Mouse (Mus musculus) ovary, postnatal 36 days (tissue): ENCODE data around the gene Foxf1.
A peak's percentile ranks its signal among the peaks of the same experiment; 100 is the strongest.

Experiments
- DNase-seq: peaks from one replicate; pipeline ENCODE4 v3.0.0; 2022; ENCODE audit warnings: low spot score, mixed read lengths

Gene Foxf1

DNA sequence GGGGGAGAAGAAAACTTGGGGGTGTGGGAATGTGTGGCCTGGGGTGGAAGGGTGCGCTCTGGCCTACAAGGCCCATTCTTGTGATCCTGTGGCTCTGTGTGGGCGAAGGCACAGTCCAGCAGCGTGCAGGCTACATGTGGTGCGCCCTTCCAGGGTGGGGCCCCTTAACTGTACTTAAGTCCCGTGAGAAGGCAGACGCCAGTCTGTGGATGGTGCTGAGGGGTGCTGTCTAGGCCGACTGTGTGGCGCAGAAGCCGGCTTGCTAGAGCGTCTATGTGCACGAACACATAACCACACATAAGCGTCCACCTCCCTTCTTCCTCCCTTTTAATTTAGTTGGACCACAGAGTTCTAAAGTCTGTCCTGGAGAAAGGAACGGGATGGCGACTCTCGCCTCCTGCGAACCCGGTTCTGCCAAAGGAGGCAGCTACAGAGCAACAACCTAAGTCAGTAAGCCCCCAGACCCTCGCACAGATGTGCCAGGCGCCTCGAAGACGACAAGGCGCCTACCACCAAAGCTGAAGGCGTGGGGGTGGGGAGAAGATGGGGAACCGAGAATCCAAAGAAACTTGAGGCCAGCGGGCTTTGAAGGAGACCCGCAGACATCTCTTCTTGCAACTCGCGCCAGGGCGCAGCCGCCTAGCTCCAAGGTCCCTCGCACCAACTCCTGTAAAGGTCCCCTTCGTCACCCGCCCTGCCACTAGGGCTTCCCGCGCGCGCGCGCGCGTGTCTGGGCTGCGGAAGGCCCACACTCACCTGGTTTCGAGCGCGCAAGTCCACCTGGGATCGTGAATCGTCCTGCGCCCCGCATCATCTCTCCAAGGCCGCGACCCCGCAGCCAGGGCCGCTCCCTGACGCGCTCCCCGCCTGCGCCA lies 1.7 kb upstream of the Foxf1 start:
- no peak for DNase-seq

- DNase-seq: peak; percentile 76
These were observed 872 bp upstream of the Foxf1 start for GRCm38 (mm10) chr8:121083093-121083935.

GRCm38 (mm10) chr8:121083936-121084209 lies 313 bp upstream of the Foxf1 start:
- DNase-seq: no peak

GRCm38 (mm10) chr8:121085011-121085410 lies 825 bp downstream of the Foxf1 start:
- no peak for DNase-seq

DNA sequence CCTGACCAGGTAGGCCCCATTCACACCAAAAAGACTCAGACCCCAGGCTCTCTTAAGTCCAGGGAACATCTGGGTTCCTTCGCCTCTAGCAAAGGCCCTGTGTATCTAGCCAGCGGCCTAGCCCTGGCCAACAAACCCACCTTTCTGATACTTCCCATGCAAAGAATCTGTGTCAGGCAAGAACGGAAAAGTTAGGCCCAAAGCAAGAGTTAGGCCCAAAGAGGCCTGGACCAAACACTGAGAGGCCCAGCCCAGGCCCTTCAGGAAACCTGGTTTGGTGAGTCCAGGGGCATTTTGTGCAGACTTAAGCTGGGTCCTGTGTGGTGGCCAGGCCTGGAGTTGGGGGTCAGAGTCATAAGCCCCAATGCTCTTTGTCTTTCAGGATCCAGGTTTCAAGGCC lies 1.4 kb downstream of the Foxf1 start:
- no peak for DNase-seq

- no peak for DNase-seq
These were observed 2.1 kb downstream of the Foxf1 start for GRCm38 (mm10) chr8:121086004-121086900.

- DNase-seq: no peak
These were observed 4.1 kb downstream of the Foxf1 start for GRCm38 (mm10) chr8:121088281-121088680.

DNA sequence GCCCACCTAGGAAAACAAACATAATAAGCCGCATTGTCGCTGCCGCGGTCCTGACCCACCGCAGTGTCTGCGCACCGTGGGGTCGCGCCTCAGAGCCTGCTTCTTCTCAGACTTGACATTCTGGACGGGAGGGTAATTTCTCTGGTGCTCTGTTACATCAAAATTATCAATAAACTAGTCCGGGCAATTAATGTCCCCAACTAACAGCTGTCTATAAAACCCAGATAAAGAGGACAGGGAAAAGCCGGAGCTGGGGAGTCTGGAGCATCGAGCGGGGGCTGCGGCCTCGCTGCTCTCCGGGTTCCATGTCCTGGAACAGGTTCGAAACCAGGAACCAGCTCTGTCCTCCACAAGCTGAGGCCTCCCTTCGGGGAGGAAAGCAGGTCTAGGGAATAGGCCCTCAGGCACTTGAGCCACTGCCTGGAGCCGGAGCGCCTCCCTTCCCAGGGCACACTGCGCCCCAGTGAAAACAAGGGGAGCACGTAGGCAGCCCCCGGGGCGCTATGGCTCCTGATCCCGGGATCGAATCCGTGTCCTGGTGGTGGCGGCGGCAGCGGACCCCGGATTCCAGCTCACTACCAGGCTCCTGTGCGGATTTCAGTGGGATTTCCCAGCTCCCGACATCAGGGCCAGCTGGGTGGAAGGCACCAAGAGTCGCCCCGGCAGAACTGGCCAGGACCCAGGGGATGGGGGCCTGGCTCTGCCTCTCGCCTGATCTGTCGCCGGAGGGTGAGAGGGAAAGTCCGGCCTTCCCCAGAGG lies 4.9 kb downstream of the Foxf1 start:
- no peak for DNase-seq

GRCm38 (mm10) chr8:121089631-121090380 lies 5.6 kb downstream of the Foxf1 start:
- DNase-seq: no peak

GRCm38 (mm10) chr8:121090716-121091115 lies 6.5 kb downstream of the Foxf1 start:
- no peak for DNase-seq

GRCm38 (mm10) chr8:121092141-121092540 lies 8.0 kb downstream of the Foxf1 start:
- DNase-seq: no peak

DNA sequence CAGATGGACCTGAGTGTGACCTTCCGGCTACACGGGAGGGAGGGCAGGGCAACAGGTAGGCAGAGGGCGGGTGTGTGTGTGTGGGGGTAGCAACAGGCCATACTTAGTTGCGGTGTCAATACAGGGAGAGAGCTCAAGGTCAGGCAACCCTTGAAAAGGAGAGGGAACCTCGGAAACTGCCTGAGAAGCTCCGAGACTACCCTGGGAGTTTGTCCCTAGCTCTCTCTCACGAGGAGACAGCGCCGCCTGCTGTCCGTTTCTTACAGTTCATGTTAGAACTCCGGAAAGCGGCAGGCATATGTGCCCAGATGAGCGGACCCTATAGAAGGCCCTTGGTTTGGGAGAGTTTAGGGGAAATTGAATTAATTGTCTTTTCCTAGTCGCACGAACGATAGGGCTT lies 8.4 kb downstream of the Foxf1 start:
- DNase-seq: peak; percentile 79

DNA sequence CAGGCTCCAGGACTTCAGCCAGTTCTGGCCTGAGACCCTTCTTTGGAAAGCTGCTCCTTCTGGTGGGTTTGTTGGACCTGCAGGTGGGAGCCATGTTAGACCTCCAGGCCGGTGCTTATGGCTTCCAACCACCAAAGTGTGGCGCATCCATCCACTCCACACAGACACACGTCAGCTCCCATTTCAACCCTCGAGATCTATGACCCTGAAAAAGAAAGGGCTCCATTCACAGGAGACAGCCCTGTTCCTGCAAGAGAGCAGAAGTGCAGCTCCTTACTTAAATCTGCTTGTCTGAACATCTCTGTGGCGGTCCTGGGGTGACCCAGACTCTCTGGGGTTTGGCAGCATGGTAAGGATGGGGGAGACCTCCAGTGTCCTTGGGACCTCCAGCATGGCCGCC lies 9.3 kb downstream of the Foxf1 start:
- DNase-seq: no peak

- DNase-seq: peak; percentile 67
These were observed 20.0 kb downstream of the Foxf1 start for GRCm38 (mm10) chr8:121104049-121104818.

DNA sequence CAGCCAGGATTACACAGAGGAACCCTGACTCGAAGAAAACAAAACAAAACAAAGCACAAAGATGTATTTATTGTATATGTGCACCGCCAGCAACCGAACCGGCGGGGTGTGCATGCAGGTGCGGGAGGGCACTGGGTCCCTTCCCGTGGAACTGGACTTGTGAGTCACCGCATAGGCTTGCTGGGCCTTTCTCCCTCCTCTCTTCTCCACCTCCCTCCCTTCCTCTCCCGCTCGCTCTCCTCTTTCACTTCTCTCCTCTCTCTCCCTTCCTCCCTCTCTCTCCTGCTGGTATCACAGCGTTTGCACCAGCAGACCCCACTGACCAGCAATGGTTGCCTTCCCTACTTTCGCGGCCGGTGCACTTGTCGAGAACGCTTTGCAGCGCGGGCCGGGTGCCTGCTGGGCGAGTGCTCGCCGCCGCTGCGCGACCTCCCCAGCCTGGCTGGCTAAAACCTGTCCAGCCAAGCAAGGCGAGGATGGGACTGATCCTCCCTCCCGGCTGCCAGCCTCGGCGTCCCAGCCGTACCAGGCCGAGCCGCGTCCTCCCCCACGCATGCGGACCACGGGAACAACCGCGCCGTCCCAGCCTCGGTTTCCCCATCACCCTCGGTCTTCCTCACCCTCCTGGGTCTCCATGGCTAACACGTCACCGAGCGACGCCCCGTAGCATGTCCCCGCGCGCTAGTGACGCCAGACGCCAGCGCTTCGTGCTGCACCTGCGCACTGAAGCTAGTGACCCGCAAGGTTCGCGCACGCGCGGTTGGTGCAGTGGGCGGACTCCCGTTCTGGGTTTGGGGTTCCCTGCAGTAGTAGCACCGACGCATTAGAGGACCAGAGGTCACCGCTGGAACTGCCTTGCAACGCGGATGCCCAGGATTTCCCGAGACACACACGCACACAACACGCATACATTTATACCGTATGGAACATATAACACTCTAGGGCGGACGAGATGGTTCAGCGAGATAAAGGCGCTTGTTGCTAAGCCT lies 23.8 kb downstream of the Foxf1 start, which contains the start of gene Mthfsd:
Gene Mthfsd (minus strand): TSS at position 725 of the 989 bp plus-strand sequence.
- DNase-seq: peak; percentile 99

- DNase-seq: no peak
These were observed 24.5 kb downstream of the Foxf1 start for GRCm38 (mm10) chr8:121108657-121109056.

DNA sequence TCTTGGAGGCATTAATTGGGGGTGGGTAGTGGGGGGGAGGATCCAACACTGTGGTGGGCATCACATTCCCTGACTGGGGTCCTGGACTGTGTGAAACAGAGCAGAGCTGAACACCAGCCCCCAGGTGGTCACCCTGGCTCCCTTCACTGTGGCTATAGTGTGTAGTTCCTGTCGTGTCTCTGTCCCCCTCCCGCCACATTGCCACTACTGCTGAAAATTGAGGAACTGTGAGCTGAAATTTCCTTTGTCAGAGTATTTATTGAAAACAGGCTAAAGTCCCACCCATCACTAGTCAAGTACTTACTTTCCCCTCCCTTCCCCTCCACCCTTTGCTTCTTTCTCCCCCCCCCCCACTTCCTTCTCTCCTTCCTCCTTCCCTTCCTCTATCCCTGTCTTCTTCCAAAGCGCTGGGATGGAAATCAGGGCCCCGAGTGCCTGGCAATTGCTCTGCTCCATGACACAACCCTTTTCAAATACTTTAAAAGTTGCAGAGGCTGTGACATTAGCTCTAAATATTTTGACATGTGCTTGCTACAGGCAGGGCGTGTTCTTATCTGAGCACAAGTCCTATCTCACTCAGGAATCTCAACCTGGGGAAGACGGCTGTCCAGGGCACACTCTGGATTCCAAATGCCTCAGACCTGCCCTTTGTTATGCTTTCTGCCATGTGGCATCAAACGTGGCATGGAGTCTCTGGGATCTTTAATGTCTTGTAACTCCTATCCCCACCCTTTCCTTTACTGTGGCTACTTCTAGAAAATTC lies 27.1 kb downstream of the Foxf1 start:
- no peak for DNase-seq

DNA sequence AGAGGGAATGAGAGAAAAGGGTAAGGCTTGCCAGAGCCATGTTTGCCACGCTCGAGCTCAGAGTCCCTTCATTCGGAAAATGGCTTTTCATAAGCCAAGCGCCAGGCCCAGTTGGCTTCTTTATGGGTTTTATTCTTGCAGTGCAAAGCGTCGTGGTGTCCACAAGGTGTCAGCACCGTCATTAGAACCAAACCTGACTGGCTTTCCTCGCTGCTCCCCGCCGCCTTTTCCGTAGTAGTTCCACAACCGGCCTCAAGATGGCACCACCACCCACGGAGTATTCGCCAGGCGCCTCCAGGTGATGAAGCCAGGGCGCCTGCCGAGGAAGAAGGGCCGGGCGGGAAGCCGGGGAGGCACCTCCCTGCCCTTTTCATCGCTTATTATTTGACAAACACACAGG lies 29.1 kb downstream of the Foxf1 start:
- peak; percentile 95 for DNase-seq
